Mouse (Mus musculus): ENCODE measurements around the gene Crk.

- TF ChIP-seq CTCF (IDR thresholded peaks at IDR 0.05; ENCODE audit: control insufficient read depth, insufficient read depth, insufficient replicate concordance, low read depth, low read length) (no peak), POLR2A (IDR thresholded peaks at IDR 0.05; ENCODE audit: control insufficient read depth, low read depth, low read length) (no peak)
These were observed 21.5 kb downstream of the Crk start for GRCm38 (mm10) chr11:75700557-75700956.

All from testis, adult 2 months (tissue).